Mouse (Mus musculus): Measurements from ENCODE around the gene Txnip.

The Txnip gene

GRCm38 (mm10) chr3:96569966-96570605 lies 12.3 kb downstream of the Txnip start:
- no peak for DNase-seq (ENCODE audit: low spot score)

- no peak for DNase-seq (ENCODE audit: low spot score)
Measured at GRCm38 (mm10) chr3:96570643-96571042, 12.9 kb downstream of the Txnip start.

DNA sequence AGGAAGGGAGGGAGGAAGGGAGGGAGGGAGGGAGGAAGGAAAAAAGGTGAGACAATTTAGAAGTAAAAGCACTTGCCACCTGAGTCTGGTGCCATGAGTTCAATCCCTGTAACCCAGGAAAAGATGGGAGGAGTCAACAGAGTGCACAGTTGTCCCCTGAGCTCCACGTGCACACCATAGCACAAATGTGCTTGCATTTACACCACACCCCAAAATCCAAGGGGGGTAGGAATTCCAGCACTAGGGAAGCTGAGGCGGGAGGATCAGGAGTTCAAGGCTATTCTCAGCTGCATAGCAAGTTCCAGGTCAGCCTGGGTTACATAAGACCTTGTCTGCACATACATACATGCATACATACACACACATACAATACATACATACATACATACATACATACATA lies 13.6 kb downstream of the Txnip start:
- no peak for DNase-seq (ENCODE audit: low spot score)

DNA sequence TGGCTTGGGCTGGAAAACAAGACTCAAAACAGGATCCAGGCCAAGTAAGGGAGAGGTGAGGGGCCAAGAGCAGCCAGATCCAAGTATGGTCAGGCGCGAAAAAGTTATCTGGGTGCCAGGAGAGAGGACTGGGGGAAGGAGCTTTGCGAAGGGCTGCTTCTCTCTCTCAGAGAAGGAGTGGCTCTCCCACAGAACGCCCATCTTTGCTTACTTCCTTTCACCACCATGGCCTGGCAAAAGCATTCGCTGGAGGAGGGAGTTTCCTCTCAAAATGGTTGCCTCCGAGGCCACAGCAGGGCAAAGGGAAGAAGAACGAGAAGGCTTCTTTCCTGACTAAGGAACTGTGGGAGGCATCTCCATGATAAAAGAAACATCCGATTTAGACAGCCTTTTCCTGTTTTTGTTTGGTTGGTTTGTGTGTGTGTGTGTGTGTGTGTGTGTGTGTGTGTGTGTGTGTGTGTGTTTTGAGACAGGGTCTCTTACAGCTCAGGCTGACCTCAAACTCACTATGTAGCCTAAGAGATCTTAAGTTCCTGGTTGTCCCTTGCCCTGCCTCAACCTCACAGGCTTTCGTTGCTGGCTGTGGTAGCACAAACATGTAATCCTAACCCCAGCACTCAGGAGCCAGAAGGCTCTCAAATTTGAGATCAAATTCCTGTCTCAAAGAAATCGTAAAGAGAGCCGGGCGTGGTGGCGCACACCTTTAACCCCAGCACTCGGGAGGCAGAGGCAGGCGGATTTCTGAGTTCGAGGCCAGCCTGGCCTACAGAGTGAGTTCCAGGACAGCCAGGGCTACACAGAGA lies 14.3 kb downstream of the Txnip start:
- DNase-seq (ENCODE audit: low spot score): no peak

GRCm38 (mm10) chr3:96573611-96574511 lies 16.1 kb downstream of the Txnip start:
- DNase-seq (ENCODE audit: low spot score): no peak

DNA sequence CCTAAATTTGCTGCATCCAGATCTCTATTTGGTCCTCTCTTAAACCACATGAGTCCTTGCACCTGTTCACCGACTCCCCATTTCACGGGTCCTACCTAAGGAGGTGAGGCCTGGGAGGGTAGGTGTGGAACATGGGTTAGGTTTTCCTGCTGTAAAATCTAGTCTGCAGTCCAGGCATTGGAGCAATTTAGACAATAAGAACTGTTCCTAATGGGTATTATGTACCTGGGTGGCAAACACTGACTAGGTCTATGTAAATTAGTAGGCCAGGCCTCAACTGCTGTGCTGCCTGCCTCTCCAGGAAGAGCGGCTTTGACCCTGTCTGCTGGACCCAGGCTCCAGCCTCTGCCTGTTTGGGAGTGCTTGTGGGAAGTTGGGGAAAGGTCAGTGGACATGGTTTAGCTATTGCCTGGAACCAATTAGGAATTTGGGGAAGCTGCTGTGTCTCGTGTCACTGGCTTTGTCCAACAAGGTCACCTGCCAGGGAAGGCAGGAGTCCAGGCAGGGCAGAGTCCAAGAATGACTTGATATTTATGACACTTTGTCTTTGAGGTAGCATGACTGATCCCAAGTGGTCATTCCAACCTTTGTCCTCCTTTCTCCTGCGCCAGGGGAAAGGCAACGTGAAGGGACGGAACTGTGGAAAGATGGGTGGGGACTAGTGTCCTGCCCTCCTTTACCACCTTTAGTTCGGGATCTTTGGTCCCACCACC lies 17.7 kb downstream of the Txnip start:
- DNase-seq (ENCODE audit: low spot score): no peak

DNA sequence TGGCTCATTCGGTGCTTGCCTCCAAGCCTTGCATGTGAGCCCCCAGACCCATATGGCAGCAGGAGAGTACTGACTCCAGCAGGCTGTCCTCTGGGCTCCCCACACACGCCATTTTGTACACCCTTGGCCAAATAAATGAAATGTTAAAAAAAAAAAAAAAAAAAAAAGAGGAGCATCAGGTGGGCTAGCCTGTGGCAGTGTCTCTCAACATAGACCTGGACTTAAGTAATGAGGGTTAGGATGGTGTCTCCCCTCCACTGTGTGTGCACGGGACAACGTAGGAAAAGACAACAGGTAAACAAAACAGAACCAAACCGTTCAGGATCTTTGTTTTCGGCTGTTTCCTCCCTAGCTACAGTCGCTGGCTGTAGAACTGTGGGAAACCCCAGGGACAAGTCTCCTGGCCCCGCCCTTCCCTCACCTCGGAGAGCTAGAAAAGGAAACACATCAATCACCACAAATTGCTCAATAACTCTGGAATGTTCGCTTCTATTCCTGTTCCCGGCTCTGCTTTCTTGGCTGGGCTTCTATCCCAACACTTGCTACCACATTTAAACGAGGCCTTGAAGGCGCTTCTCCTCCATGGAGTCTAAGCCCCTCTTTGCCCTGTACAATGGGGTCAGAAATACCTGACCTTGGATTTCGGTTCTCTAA lies 18.4 kb downstream of the Txnip start:
- peak; percentile 38 for DNase-seq (ENCODE audit: low spot score)

DNA sequence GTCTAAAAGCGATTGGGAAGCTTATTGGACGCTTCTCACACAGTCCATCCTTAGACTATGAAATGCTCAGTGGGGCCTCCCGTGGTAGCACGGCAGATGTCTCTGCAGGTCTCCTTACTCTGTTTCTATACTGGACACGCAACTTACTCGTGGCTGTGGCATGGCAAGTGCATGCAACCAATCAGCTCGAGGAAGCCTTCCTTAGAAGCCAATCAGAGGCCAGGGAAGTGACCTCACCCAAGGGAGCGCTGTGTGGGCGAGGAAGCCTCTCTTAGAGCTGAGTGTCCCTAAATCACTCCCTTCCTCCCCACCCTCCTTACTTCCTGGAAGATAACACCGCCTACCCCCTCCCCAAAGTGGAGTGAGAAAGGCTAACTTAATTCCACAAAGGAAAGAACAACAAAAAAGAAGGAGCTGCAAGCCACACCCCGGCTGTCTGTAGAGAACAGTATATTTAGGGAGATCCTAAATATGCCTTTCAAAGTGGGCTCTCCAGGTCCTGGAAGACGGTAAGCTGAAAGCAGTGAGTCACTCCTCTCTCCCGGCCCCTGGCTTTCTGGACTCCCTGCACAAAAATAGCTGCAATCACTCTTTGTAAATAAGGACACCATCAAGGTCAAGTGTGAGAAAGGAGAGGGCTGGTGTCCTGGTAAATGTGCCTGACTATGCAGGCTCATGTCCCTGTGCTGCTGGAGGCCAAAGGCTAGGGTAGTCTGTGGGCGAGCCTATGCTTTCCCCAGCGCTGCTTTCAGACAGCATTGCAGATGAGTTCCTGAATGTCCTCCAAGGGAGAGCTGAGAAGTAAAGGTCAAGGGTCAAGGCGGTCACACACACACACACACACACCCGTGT lies 19.2 kb downstream of the Txnip start, which contains the start of gene Gm16253:
Gm16253 (plus strand) TSS at position 295 of the 852 bp plus-strand sequence.
- DNase-seq (ENCODE audit: low spot score): peak; percentile 76

- no peak for DNase-seq (ENCODE audit: low spot score)
Measured at GRCm38 (mm10) chr3:96577566-96577965, 19.8 kb downstream of the Txnip start.

- DNase-seq (ENCODE audit: low spot score): no peak
Measured at GRCm38 (mm10) chr3:96578561-96579238, 20.9 kb downstream of the Txnip start.

DNA sequence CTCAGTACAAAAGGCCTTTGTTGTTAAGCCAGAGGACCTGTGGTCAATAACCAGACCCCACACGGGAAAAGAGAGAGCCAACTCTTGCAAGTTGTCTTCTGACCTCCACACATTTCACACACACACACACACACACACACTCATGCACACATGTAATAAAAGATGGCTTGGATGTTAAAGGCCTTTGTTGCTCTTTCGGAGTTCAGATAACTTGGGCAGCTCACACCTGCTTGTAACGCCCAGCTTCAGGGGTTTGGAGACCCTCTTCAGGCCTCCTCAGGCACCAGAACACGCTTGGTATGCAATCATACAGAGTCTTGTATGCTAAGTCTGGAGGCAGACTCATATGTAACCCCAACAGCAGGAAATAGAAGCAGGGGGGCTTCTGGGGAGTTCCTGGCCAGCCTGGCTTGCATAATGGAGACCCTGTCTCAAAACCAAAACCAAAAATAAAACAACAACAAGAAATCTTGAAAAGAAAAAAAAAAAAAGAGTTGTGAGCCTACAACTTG lies 21.5 kb downstream of the Txnip start:
- no peak for DNase-seq (ENCODE audit: low spot score)

- DNase-seq (ENCODE audit: low spot score): peak; percentile 89
Measured at GRCm38 (mm10) chr3:96579885-96580454, 22.2 kb downstream of the Txnip start.

DNA sequence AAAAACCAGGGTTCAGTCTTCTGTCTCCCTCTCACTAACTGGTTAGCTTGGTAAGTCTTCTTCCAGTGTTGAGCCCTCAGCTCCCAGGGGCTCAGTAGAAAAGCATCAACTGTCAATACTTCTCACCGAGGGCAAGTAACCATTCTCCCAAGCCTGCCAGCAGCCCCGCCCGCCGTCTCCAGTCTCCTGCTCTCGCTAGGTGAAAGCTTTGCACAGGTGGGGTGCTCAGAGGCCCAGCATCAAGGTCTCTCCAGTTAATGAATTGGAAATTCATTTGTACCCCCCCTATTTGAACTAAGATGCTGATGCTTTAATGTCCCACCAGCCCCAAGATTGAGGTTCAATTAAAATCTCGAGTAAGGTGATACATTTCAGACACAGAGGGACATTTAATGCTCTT lies 23.4 kb downstream of the Txnip start:
- no peak for DNase-seq (ENCODE audit: low spot score)

- DNase-seq (ENCODE audit: low spot score): no peak
Measured at GRCm38 (mm10) chr3:96581771-96582515, 24.2 kb downstream of the Txnip start.

- no peak for DNase-seq (ENCODE audit: low spot score)
Measured at GRCm38 (mm10) chr3:96583386-96583785, 25.6 kb downstream of the Txnip start.

- no peak for DNase-seq (ENCODE audit: low spot score)
Measured at GRCm38 (mm10) chr3:96590657-96591056, 32.9 kb downstream of the Txnip start.

- DNase-seq (ENCODE audit: low spot score): no peak
Measured at GRCm38 (mm10) chr3:96593374-96593773, 35.6 kb downstream of the Txnip start.

GRCm38 (mm10) chr3:96593790-96594560 lies 36.2 kb downstream of the Txnip start, which contains the start of gene Polr3gl:
Gene Polr3gl, minus strand, starts transcription at chr3:96594181.
- peak; percentile 87 for DNase-seq (ENCODE audit: low spot score)

Measured in urinary bladder, postnatal 25 days (tissue).